Mouse (Mus musculus): ENCODE results near the gene Ostc. TPM values are rescaled to one million over a fixed set of nuclear protein-coding genes. Genes with fewer than 3 reads are reported as not detected.

Gene Ostc
- polyA plus RNA-seq, 1 experiment from 2014 or later, result 387 TPM

DNA sequence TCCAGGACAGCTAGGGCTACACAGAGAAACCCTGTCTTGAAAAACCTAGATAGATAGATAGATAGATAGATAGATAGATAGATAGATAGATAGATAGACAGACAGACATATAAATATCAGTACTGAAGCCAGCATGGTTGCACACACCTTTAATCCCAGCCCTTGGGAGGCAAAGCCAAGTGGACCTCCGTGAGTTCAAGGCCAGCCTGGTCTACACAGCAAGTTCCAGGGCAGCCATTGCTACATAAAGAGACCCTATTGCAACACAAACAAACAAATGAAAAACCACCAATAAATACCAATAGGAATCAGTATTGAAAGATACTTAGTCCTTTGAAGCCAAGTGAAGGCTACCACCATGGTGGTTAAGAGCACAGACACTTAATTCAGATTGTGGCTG is 22.2 kb downstream of the Ostc start:
- WGBS, result 93% methylated on average over 1 of the region's 1 CpGs

GRCm38 (mm10) chr3:130685014-130685366 is 24.3 kb downstream of the Ostc start:
- Histone ChIP-seq H3K4me3 (ENCODE audit: low read length) (no peak overlapping the region), H3K27me3 (ENCODE audit: insufficient read depth, low read length) (no peaks in the 10 kb centered on the region), H3K9ac (replicated peaks; ENCODE audit: low read length) (no peak overlapping the region), H3K4me2 (replicated peaks; ENCODE audit: low read depth, low read length) (no peak overlapping the region), H3K36me3 (ENCODE audit: insufficient read depth, low read length) (no peaks in the 10 kb centered on the region), H3K27ac (ENCODE audit: low read length) (no peak overlapping the region), H3K4me1 (ENCODE audit: insufficient read depth, low read length) (no peaks in the 10 kb centered on the region), H3K9me3 (ENCODE audit: low read length) (no peaks in the 10 kb centered on the region)
- ATAC-seq (ENCODE audit: low FRiP score, low TSS enrichment), result no peak
- 84% methylated on average over 8 of the region's 8 CpGs for WGBS

More for the DNA sequence above, 22.2 kb downstream of the Ostc start:
- no peak overlapping the region for H3K4me2 ChIP-seq (replicated peaks; ENCODE audit: low read depth, low read length)
- no peak overlapping the region for H3K4me3 ChIP-seq (ENCODE audit: low read length)
- no peak overlapping the region for H3K27ac ChIP-seq (ENCODE audit: low read length)
- ATAC-seq (ENCODE audit: low FRiP score, low TSS enrichment), result no peak
- H3K9ac ChIP-seq (replicated peaks; ENCODE audit: low read length), result no peak overlapping the region
- peaks cover 11% of the 10 kb centered on the region for H3K4me1 ChIP-seq (ENCODE audit: insufficient read depth, low read length)
- H3K36me3 ChIP-seq (ENCODE audit: insufficient read depth, low read length), result no peaks in the 10 kb centered on the region
- no peaks in the 10 kb centered on the region for H3K27me3 ChIP-seq (ENCODE audit: insufficient read depth, low read length)
- H3K9me3 ChIP-seq (ENCODE audit: low read length), result no peaks in the 10 kb centered on the region

GRCm38 (mm10) chr3:130684276-130685013 is 24.8 kb downstream of the Ostc start:
- Histone ChIP-seq H3K4me3 (ENCODE audit: low read length) (no peak overlapping the region), H3K36me3 (ENCODE audit: insufficient read depth, low read length) (no peaks in the 10 kb centered on the region), H3K27ac (ENCODE audit: low read length) (no peak overlapping the region), H3K4me2 (replicated peaks; ENCODE audit: low read depth, low read length) (no peak overlapping the region), H3K27me3 (ENCODE audit: insufficient read depth, low read length) (no peaks in the 10 kb centered on the region), H3K9me3 (ENCODE audit: low read length) (no peaks in the 10 kb centered on the region), H3K4me1 (ENCODE audit: insufficient read depth, low read length) (no peaks in the 10 kb centered on the region), H3K9ac (replicated peaks; ENCODE audit: low read length) (no peak overlapping the region)
- peak; percentile 62; the same call in 1 of the 2 replicates for ATAC-seq (ENCODE audit: low FRiP score, low TSS enrichment)
- 87% methylated on average over 9 of the region's 9 CpGs for WGBS

GRCm38 (mm10) chr3:130683836-130684235 is 25.4 kb downstream of the Ostc start:
- Histone ChIP-seq H3K4me3 (ENCODE audit: low read length) (no peak overlapping the region), H3K36me3 (ENCODE audit: insufficient read depth, low read length) (no peaks in the 10 kb centered on the region), H3K27me3 (ENCODE audit: insufficient read depth, low read length) (no peaks in the 10 kb centered on the region), H3K4me2 (replicated peaks; ENCODE audit: low read depth, low read length) (no peak overlapping the region), H3K4me1 (ENCODE audit: insufficient read depth, low read length) (no peaks in the 10 kb centered on the region), H3K27ac (ENCODE audit: low read length) (no peak overlapping the region), H3K9me3 (ENCODE audit: low read length) (no peaks in the 10 kb centered on the region), H3K9ac (replicated peaks; ENCODE audit: low read length) (no peak overlapping the region)
- 81% methylated on average over 8 of the region's 8 CpGs for WGBS
- ATAC-seq (ENCODE audit: low FRiP score, low TSS enrichment), result no peak

- no peak for ATAC-seq (ENCODE audit: low FRiP score, low TSS enrichment)
- WGBS, result 85% methylated on average over 9 of the region's 9 CpGs
- Histone ChIP-seq H3K27me3 (ENCODE audit: insufficient read depth, low read length) (no peaks in the 10 kb centered on the region), H3K4me2 (replicated peaks; ENCODE audit: low read depth, low read length) (no peak overlapping the region), H3K9me3 (ENCODE audit: low read length) (no peaks in the 10 kb centered on the region; the same call in 1 of the 2 replicates), H3K27ac (ENCODE audit: low read length) (no peak overlapping the region), H3K36me3 (ENCODE audit: insufficient read depth, low read length) (no peaks in the 10 kb centered on the region), H3K9ac (replicated peaks; ENCODE audit: low read length) (no peak overlapping the region), H3K4me3 (ENCODE audit: low read length) (no peak overlapping the region), H3K4me1 (ENCODE audit: insufficient read depth, low read length) (no peaks in the 10 kb centered on the region)
These were observed 27.1 kb downstream of the Ostc start for GRCm38 (mm10) chr3:130682183-130682582.

DNA sequence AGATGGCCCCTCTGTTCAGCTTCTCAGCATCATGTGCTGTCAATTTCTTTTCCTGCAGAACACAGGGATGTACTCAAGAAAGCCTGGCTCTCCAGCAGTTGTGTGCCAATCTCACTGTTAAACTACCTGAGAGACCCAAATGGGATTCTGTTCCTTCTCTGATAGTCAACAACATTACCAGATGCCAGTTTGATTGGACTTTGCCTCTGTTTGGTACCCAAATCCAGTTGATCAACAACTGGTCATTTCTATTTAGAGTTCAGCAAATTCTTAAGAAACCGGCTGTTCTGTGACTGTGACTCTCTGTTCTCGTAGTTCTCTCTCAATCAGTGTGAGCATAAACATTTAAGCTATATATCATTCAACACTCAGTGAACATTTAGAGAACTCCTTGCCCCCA is 28.0 kb downstream of the Ostc start:
- Histone ChIP-seq H3K27ac (ENCODE audit: low read length) (no peak overlapping the region), H3K4me3 (ENCODE audit: low read length) (no peak overlapping the region), H3K36me3 (ENCODE audit: insufficient read depth, low read length) (no peaks in the 10 kb centered on the region), H3K4me1 (ENCODE audit: insufficient read depth, low read length) (no peaks in the 10 kb centered on the region), H3K4me2 (replicated peaks; ENCODE audit: low read depth, low read length) (no peak overlapping the region), H3K27me3 (ENCODE audit: insufficient read depth, low read length) (no peaks in the 10 kb centered on the region), H3K9me3 (ENCODE audit: low read length) (no peaks in the 10 kb centered on the region; the same call in 1 of the 2 replicates), H3K9ac (replicated peaks; ENCODE audit: low read length) (no peak overlapping the region)
- no peak for ATAC-seq (ENCODE audit: low FRiP score, low TSS enrichment)
- 71% methylated on average over 2 of the region's 2 CpGs for WGBS

GRCm38 (mm10) chr3:130677671-130678460 is 31.4 kb downstream of the Ostc start:
- H3K36me3 ChIP-seq (ENCODE audit: insufficient read depth, low read length), result no peaks in the 10 kb centered on the region
- WGBS, result 94% methylated on average over 19 of the region's 19 CpGs

DNA sequence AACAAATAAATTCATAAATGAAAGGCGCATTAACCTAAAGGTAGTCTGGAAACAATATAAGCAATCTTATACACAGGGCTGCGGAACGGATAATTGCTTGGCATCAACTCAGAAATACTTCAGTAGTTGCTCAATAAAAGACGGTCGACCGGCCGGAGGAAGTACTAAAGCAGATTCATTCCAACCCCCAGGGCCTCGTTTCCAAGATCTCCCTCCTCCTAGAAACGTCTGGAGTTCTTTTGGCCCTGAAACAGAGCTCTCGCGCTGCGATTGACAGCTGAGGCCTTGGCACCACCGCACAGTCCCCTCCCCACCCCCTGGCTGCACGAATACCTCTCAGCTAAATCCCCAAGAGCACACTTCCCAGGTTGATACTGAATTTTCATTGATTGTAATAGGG is 38.0 kb downstream of the Ostc start:
- Histone ChIP-seq H3K9me3 (ENCODE audit: low read length) (no peaks in the 10 kb centered on the region), H3K36me3 (ENCODE audit: insufficient read depth, low read length) (no peaks in the 10 kb centered on the region), H3K27ac (ENCODE audit: low read length) (no peak overlapping the region), H3K27me3 (ENCODE audit: insufficient read depth, low read length) (no peaks in the 10 kb centered on the region), H3K9ac (replicated peaks; ENCODE audit: low read length) (no peak overlapping the region), H3K4me3 (ENCODE audit: low read length) (no peak overlapping the region), H3K4me2 (replicated peaks; ENCODE audit: low read depth, low read length) (no peak overlapping the region), H3K4me1 (ENCODE audit: insufficient read depth, low read length) (no peaks in the 10 kb centered on the region)
- WGBS, result 65% methylated on average over 14 of the region's 14 CpGs
- no peak for ATAC-seq (ENCODE audit: low FRiP score, low TSS enrichment)

More at GRCm38 (mm10) chr3:130677671-130678460, 31.4 kb downstream of the Ostc start:
- H3K4me2 ChIP-seq (replicated peaks; ENCODE audit: low read depth, low read length), result no peak overlapping the region
- H3K27ac ChIP-seq (ENCODE audit: low read length), result no peak overlapping the region
- H3K27me3 ChIP-seq (ENCODE audit: insufficient read depth, low read length), result no peaks in the 10 kb centered on the region
- H3K9ac ChIP-seq (replicated peaks; ENCODE audit: low read length), result no peak overlapping the region
- no peak overlapping the region for H3K4me3 ChIP-seq (ENCODE audit: low read length)
- H3K4me1 ChIP-seq (ENCODE audit: insufficient read depth, low read length), result no peaks in the 10 kb centered on the region
- no peak for ATAC-seq (ENCODE audit: low FRiP score, low TSS enrichment)
- H3K9me3 ChIP-seq (ENCODE audit: low read length), result no peaks in the 10 kb centered on the region; the same call in 1 of the 2 replicates

DNA sequence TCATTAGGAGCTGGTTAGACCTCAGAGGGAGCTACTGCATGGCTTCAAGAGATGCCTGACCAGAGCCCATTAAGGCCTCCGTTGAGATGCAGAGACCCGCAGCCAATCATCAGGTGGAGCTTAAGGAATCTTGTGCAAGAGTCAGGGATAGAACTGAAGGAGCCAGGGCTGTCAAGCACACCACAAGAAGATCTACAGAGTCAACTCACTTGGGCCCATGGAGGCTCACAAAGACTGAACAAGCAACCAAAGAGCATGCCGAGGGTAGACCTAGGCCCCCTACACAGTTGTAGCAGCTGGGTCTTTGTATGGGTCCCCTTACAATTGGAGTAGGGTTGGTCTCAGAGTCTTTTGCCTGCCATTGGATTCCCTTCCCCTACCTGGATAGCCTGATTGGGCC is 46.7 kb downstream of the Ostc start:
- H3K9me3 ChIP-seq (ENCODE audit: low read length), result no peaks in the 10 kb centered on the region
- no peaks in the 10 kb centered on the region for H3K4me1 ChIP-seq (ENCODE audit: insufficient read depth, low read length)
- no peak overlapping the region for H3K27ac ChIP-seq (ENCODE audit: low read length)
- no peak overlapping the region for H3K4me3 ChIP-seq (ENCODE audit: low read length)
- ATAC-seq (ENCODE audit: low FRiP score, low TSS enrichment), result no peak
- H3K4me2 ChIP-seq (replicated peaks; ENCODE audit: low read depth, low read length), result no peak overlapping the region
- H3K27me3 ChIP-seq (ENCODE audit: insufficient read depth, low read length), result no peaks in the 10 kb centered on the region
- no peaks in the 10 kb centered on the region for H3K36me3 ChIP-seq (ENCODE audit: insufficient read depth, low read length)
- 93% methylated on average over 3 of the region's 3 CpGs for WGBS
- no peak overlapping the region for H3K9ac ChIP-seq (replicated peaks; ENCODE audit: low read length)

- Histone ChIP-seq H3K36me3 (ENCODE audit: insufficient read depth, low read length) (no peaks in the 10 kb centered on the region), H3K27me3 (ENCODE audit: insufficient read depth, low read length) (no peaks in the 10 kb centered on the region), H3K9me3 (ENCODE audit: low read length) (no peaks in the 10 kb centered on the region), H3K27ac (ENCODE audit: low read length) (no peak overlapping the region), H3K4me3 (ENCODE audit: low read length) (no peak overlapping the region), H3K4me1 (ENCODE audit: insufficient read depth, low read length) (no peaks in the 10 kb centered on the region), H3K4me2 (replicated peaks; ENCODE audit: low read depth, low read length) (no peak overlapping the region), H3K9ac (replicated peaks; ENCODE audit: low read length) (no peak overlapping the region)
- WGBS, result 72% methylated on average over 6 of the region's 6 CpGs
- ATAC-seq (ENCODE audit: low FRiP score, low TSS enrichment), result no peak
These were observed 48.6 kb downstream of the Ostc start for GRCm38 (mm10) chr3:130660619-130661018.

Measured in kidney, embryonic 16.5 days (tissue).